Mouse (Mus musculus): ENCODE data around the gene Mical3. TPM values are rescaled to one million over a fixed set of nuclear protein-coding genes. Genes with fewer than 3 reads are reported as not detected.

Mical3 gene
- 65.9 and 72.6 TPM in 2 replicates for total RNA-seq (2021)
- long read RNA-seq, partial matches to known transcripts: 1 of 14 reads
- long read RNA-seq, other reads (novel, unspliced or antisense): 13 of 14 reads

- peak; percentile 63 for DNase-seq
These were observed at the start of gene Mical3 for GRCm38 (mm10) chr6:121130773-121131172. TSS of gene Mical3 (minus strand) at chr6:121130999.

- DNase-seq: no peak
These were observed 49.0 kb upstream of the Mical3 start for GRCm38 (mm10) chr6:121179846-121180245.

- no peak for DNase-seq
These were observed 48.0 kb upstream of the Mical3 start for GRCm38 (mm10) chr6:121178700-121179358.

- no peak for DNase-seq
These were observed 46.4 kb upstream of the Mical3 start for GRCm38 (mm10) chr6:121177118-121177708.

- no peak for DNase-seq
These were observed 45.9 kb upstream of the Mical3 start for GRCm38 (mm10) chr6:121176731-121177098.

GRCm38 (mm10) chr6:121176011-121176730 is 45.4 kb upstream of the Mical3 start:
- DNase-seq: no peak

- DNase-seq: no peak
These were observed 44.0 kb upstream of the Mical3 start for GRCm38 (mm10) chr6:121174761-121175160.

GRCm38 (mm10) chr6:121173471-121173870 is 42.7 kb upstream of the Mical3 start:
- DNase-seq: no peak

GRCm38 (mm10) chr6:121171102-121171501 is 40.3 kb upstream of the Mical3 start:
- DNase-seq: peak; percentile 62

- no peak for DNase-seq
These were observed 36.7 kb upstream of the Mical3 start for GRCm38 (mm10) chr6:121167381-121167975.

GRCm38 (mm10) chr6:121166098-121166552 is 35.3 kb upstream of the Mical3 start:
- DNase-seq: no peak

- no peak for DNase-seq
These were observed 31.8 kb upstream of the Mical3 start for GRCm38 (mm10) chr6:121162616-121163015.

- no peak for DNase-seq
These were observed 29.3 kb upstream of the Mical3 start for GRCm38 (mm10) chr6:121160126-121160525.

- no peak for DNase-seq
These were observed 28.8 kb upstream of the Mical3 start for GRCm38 (mm10) chr6:121159616-121160015.

- DNase-seq: no peak
These were observed 25.2 kb upstream of the Mical3 start for GRCm38 (mm10) chr6:121156030-121156429.

GRCm38 (mm10) chr6:121154451-121155300 is 23.9 kb upstream of the Mical3 start:
- no peak for DNase-seq

GRCm38 (mm10) chr6:121153177-121153576 is 22.4 kb upstream of the Mical3 start:
- DNase-seq: peak; percentile 21

- DNase-seq: peak; percentile 83
These were observed 20.9 kb upstream of the Mical3 start for GRCm38 (mm10) chr6:121151732-121152131.

- DNase-seq: no peak
These were observed 19.3 kb upstream of the Mical3 start for GRCm38 (mm10) chr6:121150126-121150525.

GRCm38 (mm10) chr6:121149420-121149819 is 18.6 kb upstream of the Mical3 start:
- no peak for DNase-seq

GRCm38 (mm10) chr6:121148360-121148759 is 17.6 kb upstream of the Mical3 start:
- no peak for DNase-seq

GRCm38 (mm10) chr6:121146798-121147197 is 16.0 kb upstream of the Mical3 start:
- no peak for DNase-seq

Measured in adrenal gland, postnatal 25 days (tissue).